ENCODE assay signal across 35 mouse cellular contexts in genomic region chr14:72536392-72537017, GRCm38 (mm10). TPM values are rescaled to one million over a fixed set of nuclear protein-coding genes. Genes with fewer than 3 reads are reported as not detected.
DNase-seq lines count a peak whose midpoint lies in the region; ATAC-seq and TF ChIP-seq lines count a peak whose summit lies in the region.
"Had no signal": no experiment of that assay in that cellular context is flagged by ENCODE, and none has a peak within 500 bp of the region (broad histone marks: within the 10 kb centered on the region; RNA-seq: fewer than 3 reads in every experiment).

No protein-coding gene starts in this region.

- no peak overlapping the region for H3K9ac ChIP-seq in hindbrain, embryonic 12.5 days
- H3K9ac ChIP-seq in hindbrain, postnatal 0 days (replicated peaks; ENCODE audit: low read length): no peak overlapping the region
- no peak overlapping the region for H3K9ac ChIP-seq in midbrain, embryonic 13.5 days (replicated peaks)
- no peak overlapping the region for H3K9ac ChIP-seq in midbrain, embryonic 15.5 days
- H3K9ac ChIP-seq in stomach, postnatal 0 days (ENCODE audit: low read length): no peak overlapping the region
- no peak overlapping the region for H3K9ac ChIP-seq in intestine, embryonic 15.5 days
- H3K9ac ChIP-seq: embryonic facial prominence, embryonic 15.5 days; hindbrain, embryonic 15.5 days had no signal

- WGBS in hindbrain, embryonic 12.5 days: 90% methylated on average over 5 of the region's 5 CpGs
- 85% methylated on average over 5 of the region's 5 CpGs for WGBS in hindbrain, postnatal 0 days
- 92% methylated on average over 5 of the region's 5 CpGs for WGBS in midbrain, embryonic 13.5 days
- WGBS in midbrain, embryonic 15.5 days: 90% methylated on average over 5 of the region's 5 CpGs
- WGBS in stomach, postnatal 0 days: 87% methylated on average over 5 of the region's 5 CpGs
- WGBS in intestine, embryonic 15.5 days: 87% methylated on average over 5 of the region's 5 CpGs

- no peak overlapping the region for H3K4me2 ChIP-seq in hindbrain, embryonic 12.5 days (replicated peaks)
- no peak overlapping the region for H3K4me2 ChIP-seq in hindbrain, postnatal 0 days (ENCODE audit: low read depth, low read length)
- H3K4me2 ChIP-seq in midbrain, embryonic 13.5 days (replicated peaks): no peak overlapping the region
- H3K4me2 ChIP-seq in midbrain, embryonic 15.5 days: no peak overlapping the region
- no peak overlapping the region for H3K4me2 ChIP-seq in stomach, postnatal 0 days (replicated peaks; ENCODE audit: low read depth)
- no peak overlapping the region for H3K4me2 ChIP-seq in intestine, embryonic 15.5 days (replicated peaks)
- H3K4me2 ChIP-seq: embryonic facial prominence, embryonic 15.5 days; hindbrain, embryonic 15.5 days; midbrain, embryonic 11.5 days had no signal

- H3K4me3 ChIP-seq in hindbrain, embryonic 12.5 days: no peak overlapping the region
- no peak overlapping the region for H3K4me3 ChIP-seq in hindbrain, postnatal 0 days (ENCODE audit: low read length)
- no peak overlapping the region for H3K4me3 ChIP-seq in midbrain, embryonic 13.5 days (replicated peaks)
- no peak overlapping the region for H3K4me3 ChIP-seq in midbrain, embryonic 15.5 days
- no peak overlapping the region for H3K4me3 ChIP-seq in stomach, postnatal 0 days (ENCODE audit: low read depth, low read length)
- H3K4me3 ChIP-seq in intestine, embryonic 15.5 days (replicated peaks): no peak overlapping the region
- H3K4me3 ChIP-seq: embryonic facial prominence, embryonic 15.5 days; heart, embryonic 10.5 days; hindbrain, embryonic 15.5 days had no signal

- H3K27me3 ChIP-seq in hindbrain, embryonic 12.5 days: peaks cover 22% of the 10 kb centered on the region
- H3K27me3 ChIP-seq in hindbrain, postnatal 0 days (ENCODE audit: insufficient read depth, low read length): no peaks in the 10 kb centered on the region
- H3K27me3 ChIP-seq in midbrain, embryonic 13.5 days: peaks cover 20% of the 10 kb centered on the region
- H3K27me3 ChIP-seq in midbrain, embryonic 15.5 days (replicated peaks): no peaks in the 10 kb centered on the region; the same call in 1 of the 2 replicates
- no peaks in the 10 kb centered on the region for H3K27me3 ChIP-seq in stomach, postnatal 0 days (ENCODE audit: control insufficient read depth, insufficient read depth, low read length)
- H3K27me3 ChIP-seq in intestine, embryonic 15.5 days (replicated peaks): peaks cover 13% of the 10 kb centered on the region

- no peak overlapping the region for H3K27ac ChIP-seq in hindbrain, embryonic 12.5 days
- H3K27ac ChIP-seq in hindbrain, postnatal 0 days: no peak overlapping the region
- H3K27ac ChIP-seq in midbrain, embryonic 13.5 days: no peak overlapping the region
- H3K27ac ChIP-seq in midbrain, embryonic 15.5 days: no peak overlapping the region
- H3K27ac ChIP-seq in stomach, postnatal 0 days (replicated peaks): no peak overlapping the region
- no peak overlapping the region for H3K27ac ChIP-seq in intestine, embryonic 15.5 days
- H3K27ac ChIP-seq: embryonic facial prominence, embryonic 15.5 days; heart, embryonic 10.5 days; hindbrain, embryonic 15.5 days had no signal

- peaks cover 9% of the 10 kb centered on the region for H3K4me1 ChIP-seq in hindbrain, embryonic 12.5 days
- H3K4me1 ChIP-seq in hindbrain, postnatal 0 days (ENCODE audit: insufficient read depth, low read length): 0 out of 2 replicates have a peak, but pooled peaks cover 10% of the 10 kb centered on the region
- peaks cover 13% of the 10 kb centered on the region for H3K4me1 ChIP-seq in midbrain, embryonic 13.5 days (replicated peaks)
- H3K4me1 ChIP-seq in midbrain, embryonic 15.5 days: peaks cover 8% of the 10 kb centered on the region
- no peaks in the 10 kb centered on the region for H3K4me1 ChIP-seq in stomach, postnatal 0 days (replicated peaks; ENCODE audit: control insufficient read depth, insufficient read depth)
- H3K4me1 ChIP-seq in intestine, embryonic 15.5 days (replicated peaks): peaks cover 13% of the 10 kb centered on the region

- no peak for TF ChIP-seq CTCF in hindbrain, postnatal 0 days (IDR thresholded peaks at IDR 0.05; ENCODE audit: low read depth)
- TF ChIP-seq CTCF in stomach, postnatal 0 days (IDR thresholded peaks at IDR 0.05; ENCODE audit: low read depth): no peak

- DNase-seq in hindbrain, postnatal 0 days (ENCODE audit: low spot score): no peak
- peak; percentile 53 for DNase-seq in kidney, postnatal 14 days
- DNase-seq in stomach, postnatal 0 days (ENCODE audit: low spot score): no peak
- DNase-seq: adrenal gland, postnatal 10 days; cerebellum, adult 8-10 months; cerebellum, postnatal 36 days; embryo, embryonic 11 days; heart, postnatal 4 days; layer of hippocampus, postnatal 36 days; lung, adult 18-20 months; lung, postnatal 14 days; thymus, postnatal 25 days had no signal

- peaks cover 23% of the 10 kb centered on the region for H3K36me3 ChIP-seq in hindbrain, embryonic 12.5 days
- H3K36me3 ChIP-seq in hindbrain, postnatal 0 days (ENCODE audit: insufficient read depth, low read length): peaks cover 14% of the 10 kb centered on the region
- H3K36me3 ChIP-seq in midbrain, embryonic 13.5 days: peaks cover 32% of the 10 kb centered on the region
- peaks cover 2% of the 10 kb centered on the region; the same call in 1 of the 2 replicates for H3K36me3 ChIP-seq in midbrain, embryonic 15.5 days (replicated peaks)
- H3K36me3 ChIP-seq in stomach, postnatal 0 days (ENCODE audit: control insufficient read depth, insufficient read depth, low read length): peaks cover 13% of the 10 kb centered on the region; the same call in 1 of the 2 replicates
- H3K36me3 ChIP-seq in intestine, embryonic 15.5 days: peaks cover 4% of the 10 kb centered on the region; the same call in 1 of the 2 replicates

- no peaks in the 10 kb centered on the region for H3K9me3 ChIP-seq in hindbrain, embryonic 12.5 days (replicated peaks)
- no peaks in the 10 kb centered on the region for H3K9me3 ChIP-seq in hindbrain, postnatal 0 days (ENCODE audit: low read length)
- no peaks in the 10 kb centered on the region for H3K9me3 ChIP-seq in midbrain, embryonic 13.5 days
- no peaks in the 10 kb centered on the region for H3K9me3 ChIP-seq in midbrain, embryonic 15.5 days
- no peaks in the 10 kb centered on the region for H3K9me3 ChIP-seq in stomach, postnatal 0 days (ENCODE audit: control insufficient read depth, low read length)
- H3K9me3 ChIP-seq in intestine, embryonic 15.5 days: no peaks in the 10 kb centered on the region
- H3K9me3 ChIP-seq: embryonic facial prominence, embryonic 15.5 days; heart, embryonic 10.5 days; hindbrain, embryonic 15.5 days had no signal

- TF ChIP-seq EP300 in stomach, postnatal 0 days (optimal IDR thresholded peaks at IDR 0.05): no peak

- ATAC-seq in hindbrain, embryonic 12.5 days (ENCODE audit: low FRiP score): 0 out of 2 replicates have a peak, but pooled peaks have one; percentile 20
- ATAC-seq in hindbrain, postnatal 0 days: no peak
- peak; percentile 27; the same call in 1 of the 2 replicates for ATAC-seq in midbrain, embryonic 13.5 days
- ATAC-seq in midbrain, embryonic 15.5 days (replicated peaks): no peak
- peak; percentile 51; the same call in 1 of the 2 replicates for ATAC-seq in stomach, postnatal 0 days (ENCODE audit: low FRiP score, low TSS enrichment)
- ATAC-seq in CD4-positive, CD25-positive, alpha-beta regulatory T cell, adult 4 months: no peak
- ATAC-seq in intestine, embryonic 15.5 days: no peak
- ATAC-seq: forebrain, embryonic 14.5 days; intestine, embryonic 16.5 days had no signal

RNA-seq across cellular contexts. Expression of gene Gm9195, which starts 44.9 kb away (rescaled TPM):
- polyA plus RNA-seq in hindbrain, embryonic 12.5 days (2016; fragmentation: Nextera tagmentation; extraction: Ambion mirVana): not detected in 2 replicates
- total RNA-seq in hindbrain, postnatal 0 days (2014; rRNA removed): not detected in 2 replicates
- polyA plus RNA-seq in hindbrain, postnatal 0 days (2015; fragmentation: Nextera tagmentation; extraction: Ambion mirVana): not detected in 2 replicates
- polyA plus RNA-seq in midbrain, embryonic 13.5 days (2015; fragmentation: Nextera tagmentation; extraction: Ambion mirVana): not detected in 2 replicates
- not detected in 2 replicates for polyA plus RNA-seq in midbrain, embryonic 15.5 days (2015; fragmentation: Nextera tagmentation; extraction: Ambion mirVana)
- polyA plus RNA-seq in stomach, postnatal 0 days (2015; fragmentation: Nextera tagmentation; extraction: Ambion mirVana): not detected in 2 replicates
- not detected for polyA plus RNA-seq in CD4-positive, CD25-positive, alpha-beta regulatory T cell, adult 4 months (2017; shearing (Covaris generic))
- polyA plus RNA-seq in intestine, embryonic 15.5 days (2015; fragmentation: Nextera tagmentation; extraction: Ambion mirVana): not detected in 2 replicates
- total RNA-seq: adrenal gland, postnatal 10 days; gastrocnemius, adult 8-10 months; heart, postnatal 4 days; layer of hippocampus, adult 8-10 months; layer of hippocampus, postnatal 36 days; left cerebral cortex, postnatal 14 days; megakaryocyte progenitor cell, adult 5-6 weeks; MEL; monocyte, adult 5-6 weeks had no signal
- polyA plus RNA-seq: brain, embryonic 14.5 days; embryonic facial prominence, embryonic 15.5 days; forebrain, embryonic 14.5 days; frontal cortex, adult 2 months; gonadal fat pad, adult 2 months; heart, embryonic 10.5 days; hindbrain, embryonic 15.5 days; intestine, embryonic 16.5 days; limb, embryonic 14.5 days; midbrain, embryonic 11.5 days; neural tube, embryonic 11.5 days; stomach, embryonic 14.5 days had no signal

Comparison
In these comparisons a context has a peak if more than half of its experiments do, and no peak if none do; other contexts are left out.
1. ATAC-seq: peak in hindbrain, embryonic 12.5 days (single experiment), midbrain, embryonic 13.5 days (single experiment) and stomach, postnatal 0 days (single experiment); none in hindbrain, postnatal 0 days (single experiment), midbrain, embryonic 15.5 days (single experiment), CD4-positive, CD25-positive, alpha-beta regulatory T cell, adult 4 months (single experiment) and intestine, embryonic 15.5 days (single experiment).